Mouse (Mus musculus) gastrocnemius, postnatal 25 days (tissue): ENCODE measurements around the gene Wwp2. TPM values are rescaled to one million over a fixed set of nuclear protein-coding genes. Genes with fewer than 3 reads are reported as not detected.
"Not testable (repeated sequence)": the region's sequence is repeated elsewhere in the genome, so short reads cannot be mapped to it uniquely, and the experiment has no call there.

Experiments used
- DNase-seq: peaks from one replicate; pipeline ENCODE4 v3.0.0; 2022
- total RNA-seq, 2 experiments: library from RNA; stranded (reverse); gene quantifications; 1 replicate in 1 of 2; 2 replicates in 1 of 2; pipeline ENCODE4 v1.2.3; 2021

The Wwp2 gene
- total RNA-seq, 2 experiments from 2014 or later: 13.0 to 16.2 TPM

GRCm38 (mm10) chr8:107475613-107476012 lies 39.4 kb downstream of the Wwp2 start:
- DNase-seq: no peak

- not testable (repeated sequence) for DNase-seq
Measured at GRCm38 (mm10) chr8:107476786-107477185, 40.6 kb downstream of the Wwp2 start.

- no peak for DNase-seq
Measured at GRCm38 (mm10) chr8:107478728-107479127, 42.6 kb downstream of the Wwp2 start.

DNA sequence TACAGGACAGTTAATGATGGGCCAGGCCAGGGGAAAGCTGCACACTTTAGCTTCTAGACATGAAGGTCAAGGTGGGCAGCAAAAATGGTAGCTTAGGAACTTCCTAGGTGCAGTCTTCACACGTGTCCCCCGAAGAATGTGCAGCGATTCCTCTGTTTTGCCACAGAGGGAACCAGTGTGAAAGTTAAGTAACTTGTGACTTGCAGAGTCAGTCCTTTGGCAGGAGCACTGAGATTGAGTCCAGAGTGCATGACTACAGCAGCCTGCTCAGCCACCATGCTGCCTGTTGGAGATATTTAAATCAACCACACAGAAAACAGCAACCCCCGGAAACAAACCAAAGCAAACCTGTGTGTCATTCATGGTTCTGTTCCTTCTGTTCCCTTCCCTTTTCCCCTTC lies 44.3 kb downstream of the Wwp2 start:
- DNase-seq: no peak

DNA sequence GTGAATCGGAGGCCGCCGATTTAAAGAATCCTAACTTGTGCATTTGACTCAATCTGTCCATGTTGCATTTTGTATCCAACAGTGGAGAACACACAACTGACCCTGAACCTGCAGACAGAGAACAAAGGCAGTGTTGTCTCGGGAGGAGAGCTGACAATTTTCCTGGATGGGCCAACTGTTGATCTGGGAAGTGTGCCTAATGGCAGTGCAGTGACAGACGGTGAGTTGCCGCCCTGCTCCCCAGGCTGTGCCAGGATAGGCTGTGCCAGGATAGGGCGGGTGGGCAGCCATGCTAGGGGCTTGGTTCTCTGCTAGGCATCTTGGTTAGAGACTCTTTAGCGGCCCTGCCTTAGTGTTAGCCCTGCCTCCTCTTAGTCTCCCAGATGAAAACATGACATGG lies 47.1 kb downstream of the Wwp2 start:
- no peak for DNase-seq

- DNase-seq: no peak
Measured at GRCm38 (mm10) chr8:107484956-107485355, 48.8 kb downstream of the Wwp2 start.

DNA sequence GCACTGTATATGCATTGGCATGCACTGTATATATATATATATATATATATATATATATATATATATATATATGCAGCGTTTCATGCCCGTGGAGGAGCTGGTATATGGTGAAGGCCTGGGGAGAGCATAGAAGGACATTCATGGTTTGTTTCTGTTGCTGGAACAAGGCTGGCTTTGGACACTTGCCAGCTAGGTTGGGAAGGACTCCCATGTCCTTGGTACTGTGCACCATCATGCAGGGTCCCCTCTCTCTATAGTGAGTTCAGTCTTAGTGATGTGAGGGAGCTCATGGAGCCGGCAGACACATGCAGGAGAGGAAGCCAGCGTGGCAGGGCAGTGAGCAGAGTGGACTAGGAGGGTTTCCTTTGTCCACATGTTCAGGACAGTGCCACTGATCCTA lies 52.4 kb downstream of the Wwp2 start:
- no peak for DNase-seq

- DNase-seq: no peak
Measured at GRCm38 (mm10) chr8:107489086-107489485, 52.9 kb downstream of the Wwp2 start.

GRCm38 (mm10) chr8:107489921-107490320 lies 53.8 kb downstream of the Wwp2 start:
- peak; percentile 22 for DNase-seq

DNA sequence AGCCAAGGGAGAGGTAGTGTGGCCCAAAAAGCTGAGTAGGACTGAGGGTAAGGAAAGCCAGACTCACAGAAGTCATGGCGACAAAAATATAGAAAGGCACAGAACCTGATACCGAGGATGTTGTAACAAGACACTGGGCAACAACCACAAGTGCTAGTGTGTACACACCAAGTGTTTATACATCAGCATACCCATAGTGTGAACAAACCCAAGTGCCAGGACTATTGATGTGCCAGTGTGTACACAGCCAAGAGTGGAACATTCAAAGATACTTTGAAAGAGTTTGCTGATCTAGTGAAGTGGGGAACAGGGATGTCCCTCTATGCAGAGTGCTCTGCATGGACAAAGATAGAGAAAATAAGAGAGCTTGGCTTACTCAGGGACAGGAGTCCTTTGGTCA lies 54.5 kb downstream of the Wwp2 start:
- DNase-seq: no peak

GRCm38 (mm10) chr8:107491212-107491611 lies 55.0 kb downstream of the Wwp2 start:
- DNase-seq: no peak

DNA sequence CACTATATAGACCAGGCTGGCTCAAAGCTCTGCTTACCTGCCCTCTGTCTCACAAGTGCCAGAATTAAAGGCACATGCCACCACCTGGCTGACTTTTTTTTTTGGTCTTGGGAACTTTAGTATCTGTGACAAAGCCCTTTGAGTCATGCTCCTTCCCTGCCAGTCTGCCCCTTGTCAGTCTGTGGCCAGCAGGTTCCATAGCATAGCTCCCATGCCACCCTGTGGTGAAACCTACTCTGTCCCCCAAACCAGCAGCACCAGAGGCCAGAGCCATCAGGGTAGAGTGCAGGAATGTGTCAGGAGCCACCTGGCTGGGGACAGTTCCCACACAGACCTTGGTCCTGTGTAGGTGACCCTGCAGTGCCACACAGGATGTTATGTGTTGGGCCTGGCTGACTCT lies 55.7 kb downstream of the Wwp2 start:
- no peak for DNase-seq

DNA sequence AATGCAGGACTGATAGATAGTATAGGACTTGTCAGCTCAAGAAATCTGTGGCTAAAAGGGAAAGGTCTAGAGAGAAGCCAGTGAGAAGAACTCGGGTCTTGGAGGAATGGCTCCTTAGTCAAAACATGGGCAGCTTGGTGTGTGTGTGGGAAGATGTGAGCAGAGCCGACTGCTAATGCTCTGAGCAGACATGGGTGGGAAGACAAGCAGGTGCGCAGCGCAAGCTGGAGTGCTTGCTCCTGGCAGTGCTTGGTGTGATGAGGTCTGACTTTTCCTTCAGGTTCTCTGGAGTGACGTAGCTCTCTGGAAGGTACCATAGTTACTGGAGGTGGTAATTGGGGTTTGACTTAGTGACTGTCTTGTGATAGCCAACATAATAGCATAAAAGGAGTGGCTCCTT lies 56.6 kb downstream of the Wwp2 start:
- no peak for DNase-seq

- no peak for DNase-seq
Measured at GRCm38 (mm10) chr8:107495425-107495824, 59.3 kb downstream of the Wwp2 start.

- DNase-seq: no peak
Measured at GRCm38 (mm10) chr8:107497708-107498107, 61.5 kb downstream of the Wwp2 start.

DNA sequence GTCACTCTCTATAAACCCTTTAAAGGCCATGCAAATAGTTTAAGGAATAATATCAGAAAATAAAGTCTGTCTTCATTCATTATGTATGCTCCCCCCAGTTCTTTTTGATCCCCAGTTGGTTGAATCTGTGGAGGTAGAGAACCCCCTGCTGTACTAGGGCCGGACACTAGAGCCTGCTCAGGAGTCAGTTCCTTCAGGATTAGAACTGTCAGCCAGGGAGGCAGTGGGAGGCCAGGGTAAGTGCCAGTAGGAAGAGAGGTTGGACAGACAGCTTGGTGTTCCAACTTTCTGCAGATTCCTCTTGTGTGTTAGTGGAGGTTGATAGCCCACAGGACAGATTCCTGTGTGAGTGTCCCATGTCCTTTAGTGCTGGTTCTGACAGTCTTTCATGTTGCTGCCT lies 62.2 kb downstream of the Wwp2 start:
- DNase-seq: no peak

- DNase-seq: no peak
Measured at GRCm38 (mm10) chr8:107498806-107499205, 62.6 kb downstream of the Wwp2 start.

- DNase-seq: no peak
Measured at GRCm38 (mm10) chr8:107499519-107499918, 63.4 kb downstream of the Wwp2 start.

DNA sequence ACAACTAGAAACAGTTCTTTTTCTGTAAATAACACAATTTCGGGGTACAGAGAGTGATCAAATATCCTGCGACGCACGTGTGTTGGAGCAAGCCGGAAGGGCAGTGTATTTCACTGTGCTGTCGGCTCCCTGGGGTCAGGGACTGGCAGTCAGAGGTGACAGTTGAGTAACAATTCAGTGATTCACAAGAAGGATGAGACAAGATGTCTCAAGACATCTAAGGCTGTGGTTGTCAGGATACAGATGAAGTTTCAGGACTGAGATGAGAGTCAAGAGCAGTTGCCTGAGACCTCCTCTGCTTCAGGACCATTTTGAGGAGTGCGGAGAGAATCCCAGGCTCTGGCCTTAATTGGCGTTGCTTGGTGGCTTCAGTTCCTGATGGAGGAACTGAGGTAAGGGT lies 66.2 kb downstream of the Wwp2 start:
- no peak for DNase-seq

DNA sequence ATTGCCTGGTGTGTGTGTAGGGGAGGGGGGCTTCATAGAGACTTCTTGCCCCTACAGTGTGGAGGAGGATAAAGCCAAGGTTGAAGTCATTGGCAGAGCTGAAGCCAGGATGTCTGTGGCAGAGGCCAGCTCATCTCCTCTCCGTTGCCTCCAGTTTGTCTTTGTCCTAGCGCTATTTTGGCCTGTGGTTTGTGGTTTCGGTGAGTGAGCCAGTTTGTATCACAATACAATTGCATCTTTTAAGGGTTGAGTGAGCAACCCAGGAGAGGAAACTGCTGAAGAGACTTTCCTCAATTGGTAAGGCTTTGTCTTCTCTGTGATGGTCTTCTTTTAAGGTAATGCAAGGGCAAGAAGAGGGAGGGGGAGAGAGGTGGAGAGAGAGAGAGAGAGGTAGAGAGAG lies 66.8 kb downstream of the Wwp2 start:
- DNase-seq: no peak

DNA sequence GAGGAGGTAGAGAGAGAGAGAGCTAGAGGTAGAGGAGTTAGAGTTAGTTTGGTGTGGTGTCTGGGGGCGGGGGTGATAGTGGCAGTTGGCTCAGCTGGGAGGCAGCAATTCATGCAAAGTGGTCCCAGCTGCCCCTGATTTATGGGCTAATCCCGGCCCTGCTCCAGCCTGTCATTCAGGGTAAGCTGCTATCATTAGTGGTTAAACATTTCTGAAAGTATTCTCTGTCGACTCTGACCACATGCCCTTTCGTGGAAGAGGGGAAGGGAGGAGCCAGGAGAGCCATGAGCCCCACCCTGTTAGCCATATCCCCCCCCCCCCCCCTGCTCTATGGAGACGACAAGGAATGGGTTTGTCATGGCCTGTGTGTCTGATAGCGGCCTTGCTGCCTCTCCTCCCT lies 67.2 kb downstream of the Wwp2 start:
- DNase-seq: no peak

GRCm38 (mm10) chr8:107504239-107504985 lies 68.2 kb downstream of the Wwp2 start:
- DNase-seq: no peak

GRCm38 (mm10) chr8:107505271-107505670 lies 69.1 kb downstream of the Wwp2 start:
- DNase-seq: no peak

- DNase-seq: no peak
Measured at GRCm38 (mm10) chr8:107507019-107507418, 70.9 kb downstream of the Wwp2 start.

DNA sequence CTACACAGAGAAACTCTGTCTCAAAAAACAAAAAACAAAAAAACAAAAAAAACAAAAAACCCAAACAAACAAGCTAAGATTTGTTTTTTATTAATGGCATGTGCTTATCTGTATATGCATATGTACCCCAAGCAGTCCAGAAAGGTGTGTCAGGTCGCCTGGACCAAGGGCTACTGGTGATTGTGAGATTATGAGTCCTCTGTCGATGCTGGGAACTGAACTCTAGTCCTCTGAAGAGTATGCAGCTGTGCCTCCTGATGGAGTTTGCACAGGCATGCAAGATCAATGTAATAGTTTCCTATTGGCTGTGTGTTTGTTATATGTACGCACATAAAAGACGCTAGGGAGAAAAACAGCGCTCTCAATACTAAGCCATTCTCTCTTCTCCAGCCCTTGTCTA lies 74.0 kb downstream of the Wwp2 start:
- DNase-seq: no peak
